ENCODE assay signal across 24 mouse cellular contexts in genomic region chr17:29375871-29376270, GRCm38 (mm10). TPM values are rescaled to one million over a fixed set of nuclear protein-coding genes. Genes with fewer than 3 reads are reported as not detected.
DNase-seq lines count a peak whose midpoint lies in the region; ATAC-seq and TF ChIP-seq lines count a peak whose summit lies in the region.
"Had no signal": no experiment of that assay in that cellular context is flagged by ENCODE, and none has a peak within 500 bp of the region (broad histone marks: within the 10 kb centered on the region; RNA-seq: fewer than 3 reads in every experiment).

No protein-coding gene starts in this region.

- H3K9ac ChIP-seq in stomach, embryonic 16.5 days (ENCODE audit: low read length), result no peak overlapping the region
- no peak overlapping the region for H3K9ac ChIP-seq in liver, postnatal 0 days (replicated peaks)
- H3K9ac ChIP-seq: embryonic facial prominence, embryonic 12.5 days; forebrain, embryonic 12.5 days; forebrain, embryonic 15.5 days; heart, embryonic 13.5 days; hindbrain, embryonic 12.5 days; hindbrain, embryonic 15.5 days; intestine, embryonic 15.5 days had no signal

- peaks cover 34% of the 10 kb centered on the region for H3K4me1 ChIP-seq in G1E (ENCODE audit: insufficient read depth, low read depth, low read length)
- no peaks in the 10 kb centered on the region for H3K4me1 ChIP-seq in stomach, embryonic 16.5 days (ENCODE audit: control insufficient read depth, insufficient read depth, low read length)
- H3K4me1 ChIP-seq in liver, postnatal 0 days (ENCODE audit: insufficient read depth), result no peaks in the 10 kb centered on the region; the same call in 1 of the 2 replicates
- H3K4me1 ChIP-seq: embryonic facial prominence, embryonic 12.5 days; forebrain, embryonic 15.5 days; hindbrain, embryonic 15.5 days had no signal

- peak overlapping the region; percentile 38; the same call in 1 of the 2 replicates for H3K4me3 ChIP-seq in G1E (ENCODE audit: low read depth, low read length)
- H3K4me3 ChIP-seq in stomach, embryonic 16.5 days (replicated peaks; ENCODE audit: low read length), result no peak overlapping the region
- no peak overlapping the region for H3K4me3 ChIP-seq in liver, postnatal 0 days (ENCODE audit: low read depth, low read length)
- H3K4me3 ChIP-seq: embryonic facial prominence, embryonic 12.5 days; erythroblast, embryonic 14.5 days; forebrain, embryonic 12.5 days; forebrain, embryonic 15.5 days; heart, adult 2 months; heart, embryonic 10.5 days; heart, embryonic 13.5 days; hindbrain, embryonic 12.5 days; hindbrain, embryonic 15.5 days; intestine, embryonic 15.5 days had no signal

- no peaks in the 10 kb centered on the region; the same call in 1 of the 2 replicates for H3K27me3 ChIP-seq in G1E (ENCODE audit: insufficient read depth, low read length)
- no peaks in the 10 kb centered on the region for H3K27me3 ChIP-seq in stomach, embryonic 16.5 days (ENCODE audit: control insufficient read depth, insufficient read depth, low read length)
- no peaks in the 10 kb centered on the region for H3K27me3 ChIP-seq in liver, postnatal 0 days (ENCODE audit: insufficient read depth, low read length)
- H3K27me3 ChIP-seq: embryonic facial prominence, embryonic 12.5 days; forebrain, embryonic 12.5 days; forebrain, embryonic 15.5 days; hindbrain, embryonic 12.5 days; hindbrain, embryonic 15.5 days; intestine, embryonic 15.5 days had no signal

- TF ChIP-seq EP300 in liver, postnatal 0 days (IDR thresholded peaks at IDR 0.05; ENCODE audit: low read depth), result no peak

- H3K4me2 ChIP-seq in stomach, embryonic 16.5 days (ENCODE audit: low read depth, low read length), result no peak overlapping the region
- no peak overlapping the region for H3K4me2 ChIP-seq in liver, postnatal 0 days (ENCODE audit: low read depth, low read length)
- H3K4me2 ChIP-seq: embryonic facial prominence, embryonic 12.5 days; forebrain, embryonic 12.5 days; forebrain, embryonic 15.5 days; heart, embryonic 13.5 days; hindbrain, embryonic 12.5 days; hindbrain, embryonic 15.5 days; intestine, embryonic 15.5 days had no signal

- WGBS in stomach, embryonic 16.5 days, result 76% methylated on average over 10 of the region's 10 CpGs
- WGBS in liver, postnatal 0 days (ENCODE audit: insufficient replicate concordance), result 79% methylated on average over 10 of the region's 10 CpGs

- no peak for TF ChIP-seq CTCF in G1E (IDR thresholded peaks at IDR 0.05; ENCODE audit: low read depth, low read length)
- TF ChIP-seq CTCF in liver, postnatal 0 days (IDR thresholded peaks at IDR 0.05; ENCODE audit: low read depth), result no peak

- H3K27ac ChIP-seq in stomach, embryonic 16.5 days (ENCODE audit: low read length), result peak overlapping the region; percentile 64; the same call in 1 of the 2 replicates
- H3K27ac ChIP-seq in liver, postnatal 0 days (ENCODE audit: low read depth), result no peak overlapping the region
- H3K27ac ChIP-seq: embryonic facial prominence, embryonic 12.5 days; forebrain, embryonic 12.5 days; forebrain, embryonic 15.5 days; heart, adult 2 months; heart, embryonic 10.5 days; heart, embryonic 13.5 days; hindbrain, embryonic 12.5 days; hindbrain, embryonic 15.5 days; intestine, embryonic 15.5 days had no signal

- DNase-seq in urinary bladder, adult 18-20 months (ENCODE audit: low spot score in 2 of 2), result peak; percentile 45 to 62
- no peak for DNase-seq in urinary bladder, postnatal 25 days (ENCODE audit: low spot score)
- DNase-seq in A20 (ENCODE audit: low read depth, low spot score), result peak; percentile 83
- DNase-seq in G1E (ENCODE audit: low spot score), result no peak
- DNase-seq in liver, postnatal 0 days, result no peak
- DNase-seq in heart, postnatal 4 days, result no peak
- DNase-seq: adrenal gland, adult 8-10 months; adrenal gland, postnatal 25 days; cerebellum, adult 18-20 months; cerebellum, adult 9-10 months; cerebellum, postnatal 14 days; gastrocnemius, postnatal 36 days; heart, postnatal 14 days had no signal

- H3K9me3 ChIP-seq in G1E (replicated peaks), result no peaks in the 10 kb centered on the region
- H3K9me3 ChIP-seq in stomach, embryonic 16.5 days (replicated peaks; ENCODE audit: control insufficient read depth, low read length), result no peaks in the 10 kb centered on the region
- H3K9me3 ChIP-seq in liver, postnatal 0 days (ENCODE audit: low read length), result no peaks in the 10 kb centered on the region
- H3K9me3 ChIP-seq: embryonic facial prominence, embryonic 12.5 days; forebrain, embryonic 12.5 days; forebrain, embryonic 15.5 days; heart, embryonic 10.5 days; heart, embryonic 13.5 days; hindbrain, embryonic 12.5 days; hindbrain, embryonic 15.5 days; intestine, embryonic 15.5 days had no signal

- ATAC-seq in G1E (ENCODE audit: extremely low read depth, insufficient number of reproducible peaks, low FRiP score, poor library complexity, severe bottlenecking), result no peak
- ATAC-seq in stomach, embryonic 16.5 days (ENCODE audit: insufficient read depth, low FRiP score), result peak; percentile 37; the same call in 1 of the 2 replicates
- ATAC-seq in liver, postnatal 0 days, result no peak
- ATAC-seq: forebrain, embryonic 15.5 days; intestine, embryonic 15.5 days had no signal

- no peaks in the 10 kb centered on the region for H3K36me3 ChIP-seq in G1E (replicated peaks)
- H3K36me3 ChIP-seq in stomach, embryonic 16.5 days (ENCODE audit: control insufficient read depth, insufficient read depth, low read length), result no peaks in the 10 kb centered on the region
- H3K36me3 ChIP-seq in liver, postnatal 0 days (replicated peaks; ENCODE audit: insufficient read depth, low read length), result no peaks in the 10 kb centered on the region
- H3K36me3 ChIP-seq: embryonic facial prominence, embryonic 12.5 days; forebrain, embryonic 12.5 days; forebrain, embryonic 15.5 days; heart, embryonic 10.5 days; heart, embryonic 13.5 days; hindbrain, embryonic 12.5 days; hindbrain, embryonic 15.5 days; intestine, embryonic 15.5 days had no signal

RNA-seq across cellular contexts. Expression of gene Fgd2, which starts 15.2 kb away (rescaled TPM):
- total RNA-seq in G1E (2014; fragmentation: Nextera tagmentation) (not detected in 2 replicates), G1E (2017) (0.41 and 0.60 TPM in 2 replicates)
- polyA plus RNA-seq in G1E (2012), result 0.08 and 0.22 TPM in 2 replicates
- polyA plus RNA-seq in stomach, embryonic 16.5 days (2015; fragmentation: Nextera tagmentation; extraction: Ambion mirVana), result 12.1 and 13.1 TPM in 2 replicates
- 6.3 and 8.9 TPM in 2 replicates for polyA plus RNA-seq in liver, postnatal 0 days (2015; fragmentation: Nextera tagmentation; extraction: Ambion mirVana)
- 1 to 10 TPM; 2.1 to 2.8 TPM for total RNA-seq in heart, postnatal 4 days (2021)

RNA-seq across cellular contexts. Expression of gene Mtch1, which starts 28.1 kb away (rescaled TPM):
- 82.9 and 101 TPM in 2 replicates for total RNA-seq in G1E (2014; fragmentation: Nextera tagmentation)
- total RNA-seq in G1E (2017), result 78.7 and 86.7 TPM in 2 replicates
- polyA plus RNA-seq in G1E (2012), result 175 and 181 TPM in 2 replicates
- 91.7 and 102 TPM in 2 replicates for polyA plus RNA-seq in stomach, embryonic 16.5 days (2015; fragmentation: Nextera tagmentation; extraction: Ambion mirVana)
- polyA plus RNA-seq in liver, postnatal 0 days (2015; fragmentation: Nextera tagmentation; extraction: Ambion mirVana), result 49.0 and 57.5 TPM in 2 replicates
- total RNA-seq in heart, postnatal 4 days (2021), result 100 to 1,000 TPM; 358 to 374 TPM

RNA-seq across cellular contexts. Expression of gene Pi16, which starts 58.4 kb away (rescaled TPM):
- total RNA-seq in G1E (2014; fragmentation: Nextera tagmentation) (1.7 and 2.5 TPM in 2 replicates), G1E (2017) (5.5 and 5.8 TPM in 2 replicates)
- polyA plus RNA-seq in G1E (2012), result 7.5 and 7.6 TPM in 2 replicates
- 1.8 and 2.6 TPM in 2 replicates for polyA plus RNA-seq in stomach, embryonic 16.5 days (2015; fragmentation: Nextera tagmentation; extraction: Ambion mirVana)
- 2.1 and 2.2 TPM in 2 replicates for polyA plus RNA-seq in liver, postnatal 0 days (2015; fragmentation: Nextera tagmentation; extraction: Ambion mirVana)
- total RNA-seq in heart, postnatal 4 days (2021), result 10 to 100 TPM in 1 of 2 experiments, 1 to 10 TPM in 1; 8.8 to 10.2 TPM

Comparison
In these comparisons a context has a peak if more than half of its experiments do, and no peak if none do; other contexts are left out.
1. DNase-seq: peak in urinary bladder, adult 18-20 months (2 of 2) and A20 (single experiment); none in urinary bladder, postnatal 25 days (single experiment), G1E (single experiment), liver, postnatal 0 days (single experiment) and heart, postnatal 4 days (single experiment).